Mouse (Mus musculus) thymus, adult 2 months (tissue): Measurements from ENCODE around the gene Etv6.

Experiments used
- CTCF ChIP-seq: fragments of 200-500 bp; IDR thresholded peaks from 2 replicates; pipeline ENCODE4 v1.5.1; 2012; ENCODE audit warnings: mild to moderate bottlenecking, control low read depth, low read length, moderate library complexity, borderline replicate concordance; ENCODE audit not compliant: control insufficient read depth, poor library complexity, insufficient read depth; ENCODE audit errors: extremely low read depth
- POLR2A ChIP-seq: fragments of 200-500 bp; IDR thresholded peaks from 2 replicates; pipeline ENCODE4 v1.6.1; 2012; ENCODE audit warnings: mild to moderate bottlenecking, low read length, control low read depth, moderate library complexity; ENCODE audit not compliant: control insufficient read depth, poor library complexity, insufficient read depth; ENCODE audit errors: extremely low read depth

- TF ChIP-seq CTCF: no peak
- no peak for TF ChIP-seq POLR2A
These were observed 116.5 kb downstream of the Etv6 start for GRCm38 (mm10) chr6:134151853-134152505.
